Mouse (Mus musculus) lung, postnatal 36 days (tissue): ENCODE results near the gene Spock2.
A peak's percentile ranks its signal among the peaks of the same experiment; 100 is the strongest.
"Not testable (repeated sequence)": the region's sequence is repeated elsewhere in the genome, so short reads cannot be mapped to it uniquely, and the experiment has no call there.

ENCODE experiments used
- DNase-seq: peaks from one replicate; pipeline ENCODE4 v3.0.0; 2022; ENCODE audit warnings: mixed read lengths

Spock2 gene

DNA sequence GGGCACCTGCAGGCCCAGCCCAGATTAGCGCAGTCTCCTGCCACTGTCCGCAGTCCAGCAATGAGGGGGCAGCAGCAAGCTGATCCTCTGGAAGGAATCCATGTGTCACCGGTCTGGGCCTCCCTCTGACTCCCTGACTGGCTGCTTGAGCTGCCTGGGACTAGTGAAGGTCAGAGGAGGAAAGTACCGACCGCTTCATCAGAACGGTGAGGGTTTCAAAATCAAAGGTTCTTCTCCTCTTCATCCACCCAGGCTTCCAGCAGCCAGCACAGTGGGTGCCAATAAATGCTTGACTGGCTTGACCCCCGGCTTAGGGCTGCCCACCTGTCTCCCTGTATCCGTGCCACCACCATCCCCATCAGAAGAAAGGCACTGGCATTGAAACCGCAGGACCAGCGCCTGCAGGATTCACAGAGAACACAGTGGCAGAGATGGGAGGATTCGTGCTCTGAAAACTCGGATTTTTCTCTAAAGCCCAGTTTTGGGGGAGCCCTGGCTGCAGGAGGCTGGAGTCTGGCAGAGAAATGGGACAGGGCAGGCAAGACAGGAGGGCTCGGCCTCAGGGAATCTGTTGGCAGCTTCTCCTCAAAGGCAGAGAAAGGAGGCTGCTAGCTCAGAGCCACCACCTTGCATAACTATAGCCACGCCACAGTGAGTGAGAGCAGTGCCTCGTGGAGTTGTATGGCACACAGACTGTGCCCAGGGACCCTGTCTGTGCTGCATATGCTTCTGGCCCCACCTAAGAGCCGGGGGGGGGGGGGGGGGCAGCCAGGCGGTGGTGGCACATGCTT is 2.5 kb downstream of the Spock2 start:
- no peak for DNase-seq

DNA sequence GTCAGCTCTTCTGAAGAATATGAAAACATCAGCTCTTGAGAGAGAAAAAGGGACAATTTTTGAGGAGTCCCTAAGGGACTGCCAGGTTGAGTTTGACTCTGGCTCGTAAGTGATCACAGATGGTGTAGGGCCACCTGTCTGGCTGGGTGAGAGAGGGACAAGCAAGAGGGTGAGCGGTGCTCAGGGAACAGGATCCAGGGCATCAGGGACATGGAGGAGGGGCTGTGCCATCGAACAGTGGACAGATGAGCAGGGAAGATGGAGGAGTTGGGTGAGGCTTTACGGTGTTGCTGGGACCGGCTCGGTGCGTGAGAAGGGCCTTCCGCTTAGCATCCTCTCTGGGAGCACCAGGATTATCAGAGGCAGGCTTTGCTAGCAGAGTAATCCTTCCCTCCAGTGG is 3.3 kb downstream of the Spock2 start:
- no peak for DNase-seq

DNA sequence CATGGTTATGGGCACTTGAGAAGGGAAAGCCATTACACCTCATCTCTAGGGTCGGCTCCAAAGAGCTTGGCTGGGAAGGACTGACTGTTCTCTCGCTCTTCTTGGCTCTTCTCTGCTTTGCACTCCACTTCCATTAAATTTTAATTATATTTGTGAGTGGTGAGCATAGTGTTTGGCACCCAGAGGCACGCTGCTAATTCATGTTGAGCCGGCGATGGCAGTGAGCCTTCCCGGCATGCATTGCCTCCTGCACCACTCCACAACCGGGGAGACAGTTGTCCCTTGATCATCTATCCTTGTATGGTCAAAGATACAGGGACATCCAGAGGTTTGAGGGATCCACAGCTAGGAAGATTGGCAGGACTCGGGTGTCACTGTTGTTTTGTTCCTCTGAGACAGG is 4.0 kb downstream of the Spock2 start:
- DNase-seq, result no peak

GRCm38 (mm10) chr10:60110908-60111475 is 5.0 kb downstream of the Spock2 start:
- no peak for DNase-seq

GRCm38 (mm10) chr10:60113965-60114690 is 8.1 kb downstream of the Spock2 start:
- peak; percentile 53 for DNase-seq

DNA sequence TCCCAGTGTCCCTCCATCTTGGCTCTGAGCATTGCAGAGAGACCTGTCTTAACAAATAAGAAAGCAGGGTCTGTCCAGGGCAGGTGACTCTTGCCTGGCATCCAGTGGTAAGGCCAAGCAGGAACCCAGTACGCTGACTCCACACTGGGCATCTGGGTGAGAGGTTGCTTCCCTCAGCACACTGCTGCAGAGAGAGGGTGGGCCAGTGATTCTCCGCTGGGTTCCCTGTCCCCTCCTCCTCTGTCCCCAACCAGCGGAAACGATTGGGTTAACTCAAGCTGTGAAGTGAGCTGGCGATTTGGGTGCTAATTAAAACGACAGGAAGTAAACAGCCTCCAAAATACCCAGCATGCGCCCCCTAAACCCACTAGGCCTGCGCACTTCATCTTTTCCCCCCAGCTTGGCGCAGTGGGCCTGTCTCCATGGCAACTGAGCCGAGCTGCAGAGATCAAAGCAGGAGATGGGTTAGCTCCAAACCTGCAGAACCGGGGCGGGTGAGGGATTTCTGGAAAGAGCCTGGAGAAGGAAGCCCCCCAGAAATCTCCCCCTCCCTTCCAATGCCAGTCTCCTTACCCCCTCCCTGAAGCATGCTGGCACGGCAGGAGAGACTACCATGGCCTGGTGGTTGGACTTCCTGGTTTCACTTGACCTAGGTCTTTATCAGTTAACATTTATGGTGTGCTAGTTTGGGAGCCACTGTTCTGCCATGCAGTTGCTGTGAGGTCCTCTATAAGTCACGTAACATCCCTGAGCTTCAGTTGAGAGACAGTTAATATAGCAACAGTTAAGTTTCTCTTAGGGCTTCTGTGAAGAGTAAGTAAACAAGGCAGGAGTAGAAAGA is 9.5 kb downstream of the Spock2 start:
- DNase-seq, result no peak

- DNase-seq, result no peak
Observed at GRCm38 (mm10) chr10:60116997-60117396, 11.0 kb downstream of the Spock2 start.

DNA sequence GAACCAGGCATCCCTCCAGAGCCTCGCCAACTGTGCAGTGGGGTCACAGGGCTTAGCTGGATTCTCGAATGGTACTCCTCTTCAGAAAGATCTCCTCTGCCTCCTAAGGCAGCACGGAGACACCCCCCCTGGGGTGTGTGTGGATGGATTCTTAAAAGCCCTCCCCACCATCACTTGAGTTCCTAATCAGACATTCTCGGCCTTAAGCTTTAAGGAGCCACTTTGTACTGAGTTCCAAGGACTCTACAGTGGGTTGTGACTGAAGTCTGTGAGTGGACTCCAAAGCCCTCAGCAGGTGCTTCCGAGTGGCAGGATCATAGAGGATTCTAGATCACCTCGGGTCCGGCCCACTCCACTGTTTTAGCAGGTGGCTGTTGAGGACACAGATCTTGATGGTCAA is 12.4 kb downstream of the Spock2 start:
- peak; percentile 44 for DNase-seq

DNA sequence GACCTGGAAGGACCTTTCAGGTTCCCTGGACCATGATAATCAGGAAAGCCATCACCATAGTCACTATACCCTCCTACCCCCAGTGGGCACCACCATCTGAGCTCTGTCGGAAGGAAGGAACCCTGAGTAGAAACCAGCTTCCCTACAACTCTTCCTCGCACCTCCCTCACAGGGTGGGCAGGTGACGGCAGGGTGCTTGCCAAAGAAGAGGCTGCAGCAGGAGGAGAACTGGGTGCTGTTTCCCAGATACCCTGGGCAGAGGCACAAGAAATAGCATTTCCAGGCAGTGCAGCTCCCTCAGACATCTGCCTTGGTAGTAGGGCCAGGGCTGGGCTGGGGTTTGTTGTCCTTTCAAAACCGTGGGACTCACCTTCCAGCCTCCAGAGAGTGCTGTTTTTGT is 14.6 kb downstream of the Spock2 start:
- no peak for DNase-seq

DNA sequence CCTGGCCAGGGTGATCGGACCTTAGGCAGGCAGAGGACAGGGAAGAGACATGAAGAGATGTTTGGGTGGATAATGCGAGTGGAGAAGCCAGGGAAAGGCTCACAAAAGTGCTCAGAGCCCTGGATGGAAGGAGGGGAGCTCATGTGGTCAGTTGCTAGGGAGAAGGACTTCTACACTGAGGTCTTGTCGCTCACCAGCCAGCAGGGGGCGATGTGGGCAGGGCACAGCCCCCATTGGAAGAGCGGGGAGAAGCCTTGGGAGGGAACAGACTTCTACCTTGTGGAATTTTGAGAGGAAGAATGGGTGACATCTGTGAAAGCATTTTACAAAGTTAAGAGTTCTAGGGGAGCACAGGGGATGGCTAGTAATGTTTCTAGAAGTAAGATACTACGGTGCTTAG is 18.1 kb downstream of the Spock2 start:
- no peak for DNase-seq

DNA sequence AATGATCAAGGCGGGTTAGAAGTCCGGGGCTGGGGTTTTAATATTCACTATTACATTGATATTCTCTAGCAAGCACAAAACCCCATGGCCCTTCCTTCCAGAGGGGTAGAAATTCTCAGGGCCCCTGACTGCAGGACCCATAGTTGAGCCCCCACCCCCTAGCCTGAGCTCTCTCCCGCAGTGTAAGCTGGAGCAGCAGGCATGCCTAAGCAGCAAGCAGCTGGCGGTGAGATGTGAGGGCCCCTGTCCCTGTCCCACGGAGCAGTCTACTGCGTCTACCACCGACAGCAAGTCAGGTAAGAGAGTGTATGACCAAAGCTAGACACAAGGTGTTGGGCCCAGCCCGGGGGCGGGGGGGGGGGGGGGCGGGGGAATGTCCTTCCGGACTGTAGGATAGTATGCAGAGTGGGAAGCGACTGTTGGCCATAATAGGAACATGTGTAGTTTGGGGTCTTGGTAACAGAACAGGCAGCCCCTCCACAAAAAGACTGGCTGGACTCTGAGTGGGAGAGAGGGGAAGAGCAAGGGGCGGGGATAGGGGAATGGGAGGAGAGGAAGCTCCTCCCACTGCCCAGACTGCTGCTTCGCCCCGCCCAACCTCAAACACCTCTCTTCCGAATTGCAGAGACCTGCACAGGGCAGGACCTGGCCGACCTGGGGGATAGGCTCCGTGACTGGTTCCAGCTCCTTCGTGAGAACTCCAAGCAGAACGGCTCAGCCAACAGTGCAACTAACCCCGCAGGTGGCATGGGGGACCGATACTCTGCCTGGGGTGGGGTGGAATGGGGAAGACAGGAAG is 19.7 kb downstream of the Spock2 start:
- DNase-seq, result peak; percentile 42

DNA sequence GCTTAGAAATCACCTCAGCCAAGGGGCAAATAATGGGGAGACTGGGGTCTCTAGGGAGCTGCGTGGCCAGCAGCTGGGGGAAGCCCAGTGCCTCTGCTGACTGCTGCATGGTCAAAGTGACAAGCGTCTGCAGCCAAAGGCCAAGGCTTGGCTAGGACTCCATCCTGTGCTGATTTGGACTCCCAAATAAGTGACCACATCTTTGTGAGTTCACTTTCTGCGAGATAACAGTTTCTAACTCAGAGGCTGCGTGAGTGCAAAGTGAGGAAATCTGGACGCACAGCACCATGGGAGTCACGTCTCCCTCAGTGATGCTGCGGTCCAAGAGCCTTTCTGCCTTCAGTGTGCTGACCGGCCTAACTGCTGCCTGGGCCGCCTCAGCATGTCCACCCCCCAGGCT is 22.3 kb downstream of the Spock2 start:
- no peak for DNase-seq

GRCm38 (mm10) chr10:60130504-60130903 is 24.5 kb downstream of the Spock2 start:
- DNase-seq, result no peak

- DNase-seq, result no peak
Observed at GRCm38 (mm10) chr10:60133501-60133900, 27.5 kb downstream of the Spock2 start.

DNA sequence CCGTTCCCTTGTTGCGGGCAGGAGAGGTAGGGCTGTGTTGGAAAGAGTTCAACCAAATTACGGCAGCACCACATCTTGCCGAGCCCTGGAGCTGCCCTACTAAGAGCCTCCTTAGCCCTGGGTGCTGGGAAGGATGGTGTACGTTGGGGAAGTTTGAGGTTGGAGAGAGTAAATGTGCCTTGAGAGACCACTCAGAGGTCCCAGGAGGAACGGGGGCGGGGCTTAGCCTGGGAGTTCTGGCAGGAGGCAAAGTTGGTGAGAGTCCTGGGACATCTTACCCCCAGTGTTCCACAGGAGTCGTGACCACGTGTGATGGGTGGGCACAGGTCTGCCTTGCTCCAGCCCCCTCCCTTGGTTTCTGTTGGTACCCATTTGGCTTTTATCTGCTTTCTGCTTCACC is 28.2 kb downstream of the Spock2 start:
- no peak for DNase-seq

DNA sequence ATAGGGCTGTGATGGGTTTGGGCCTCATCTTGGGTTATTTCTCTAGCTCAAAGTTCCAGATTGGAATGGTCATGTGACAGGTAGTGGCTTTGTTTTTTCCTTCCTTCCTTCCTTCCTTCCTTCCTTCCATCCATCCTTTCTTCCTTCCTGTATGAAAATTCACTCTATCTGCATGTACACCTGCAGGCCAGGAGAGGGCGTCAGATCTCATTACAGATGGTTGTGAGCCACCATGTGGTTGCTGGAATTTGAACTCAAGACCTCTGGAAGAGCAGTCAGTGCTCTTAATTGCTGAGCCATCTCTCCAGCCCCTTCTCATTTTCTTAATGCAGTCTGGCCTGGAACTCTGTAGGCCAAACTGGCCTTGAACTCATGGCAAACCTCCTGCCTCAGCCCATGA is 30.0 kb downstream of the Spock2 start:
- not testable (repeated sequence) for DNase-seq

GRCm38 (mm10) chr10:60136935-60137334 is 30.9 kb downstream of the Spock2 start:
- no peak for DNase-seq

GRCm38 (mm10) chr10:60138680-60139079 is 32.7 kb downstream of the Spock2 start:
- DNase-seq, result no peak

DNA sequence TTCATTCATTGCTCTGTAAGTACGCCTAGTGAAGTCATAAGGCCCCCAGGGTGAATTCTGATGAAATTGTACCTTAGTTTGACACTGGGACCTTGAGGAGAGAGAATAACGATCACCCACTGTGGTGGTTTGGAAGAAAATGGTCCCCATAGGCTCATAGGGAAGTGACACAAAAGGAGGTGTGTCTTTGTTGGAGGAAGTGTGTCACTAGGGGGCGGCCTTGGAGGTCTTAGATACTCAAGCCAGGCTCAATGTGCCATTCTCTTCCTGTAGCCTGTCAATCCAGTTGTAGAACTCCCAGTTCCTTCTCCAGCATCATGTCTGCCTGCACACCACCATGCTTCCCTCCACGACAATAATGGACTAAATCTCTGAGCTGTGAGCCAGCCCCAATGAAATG is 34.7 kb downstream of the Spock2 start:
- no peak for DNase-seq

DNA sequence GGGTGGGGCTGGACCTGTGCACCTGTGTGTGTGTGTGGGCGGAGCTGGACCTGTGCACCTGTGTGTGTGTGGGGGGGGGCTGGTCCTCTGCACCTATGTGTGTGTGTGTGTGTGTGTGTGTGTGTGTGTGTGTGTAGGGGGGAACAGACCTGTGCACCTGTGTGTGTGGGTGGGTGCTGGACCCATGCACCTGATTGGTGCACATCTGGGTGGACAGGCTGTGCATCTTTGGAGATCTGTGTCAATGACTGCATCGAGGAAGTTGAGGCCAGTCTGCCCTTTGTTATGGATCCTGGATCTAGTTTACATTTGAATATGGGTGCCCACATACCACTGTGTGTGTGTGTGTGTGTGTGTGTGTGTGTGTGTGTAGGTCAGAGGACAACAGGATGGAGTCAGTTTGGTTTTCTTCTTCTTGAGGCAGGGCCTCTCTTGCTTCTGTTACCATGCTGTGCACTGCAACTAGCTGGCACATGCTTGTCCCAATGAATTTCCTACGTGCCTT is 35.7 kb downstream of the Spock2 start:
- no peak for DNase-seq

DNA sequence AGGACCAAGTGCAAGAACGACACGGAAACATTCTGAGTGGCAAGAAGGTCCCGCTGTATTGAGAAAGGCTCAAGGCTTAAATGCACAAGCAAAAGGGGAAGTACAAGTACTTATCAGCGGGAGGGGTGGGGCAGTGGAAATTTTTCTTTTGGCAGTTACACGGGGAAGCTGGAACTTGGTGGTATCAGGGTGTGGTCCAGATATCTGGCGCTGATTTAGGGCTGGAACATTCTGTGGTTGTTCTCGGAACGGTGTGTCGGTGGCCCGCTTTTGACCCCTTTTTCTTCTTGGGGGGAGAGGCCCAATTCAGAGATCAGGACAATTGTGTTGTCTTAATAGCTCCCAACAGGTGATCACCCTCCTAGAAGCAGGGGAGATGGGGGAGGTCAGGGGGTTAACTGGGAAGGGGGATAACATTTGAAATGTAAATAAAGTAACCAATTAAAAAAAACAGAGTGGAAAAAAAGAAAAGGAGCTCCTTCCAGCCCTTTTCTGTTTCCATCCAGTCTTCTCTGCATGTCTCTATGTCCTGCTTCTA is 41.6 kb downstream of the Spock2 start:
- DNase-seq, result peak; percentile 36

DNA sequence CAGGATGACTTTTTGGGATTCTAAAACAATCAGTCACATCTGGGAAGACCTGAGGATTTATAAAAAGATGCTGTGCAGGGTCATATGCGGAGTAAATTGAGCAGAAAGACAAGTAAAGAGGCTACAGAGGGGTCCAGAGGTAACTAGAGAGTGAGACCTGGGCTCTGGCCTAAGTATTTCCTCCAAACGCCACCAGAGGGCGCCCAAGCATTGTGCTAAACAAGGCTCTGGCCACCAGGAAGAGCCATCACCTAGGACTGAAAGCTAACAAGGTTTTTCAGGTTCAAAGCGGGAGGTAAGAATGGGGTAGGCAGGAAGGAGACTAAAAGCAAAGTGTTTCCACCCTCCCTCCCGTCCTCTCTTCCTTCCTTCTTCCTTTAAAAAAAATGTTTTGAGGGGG is 42.1 kb downstream of the Spock2 start:
- DNase-seq, result peak; percentile 88
